Mouse (Mus musculus) kidney, embryonic 14.5 days (tissue): ENCODE measurements at regions not wholly inside any gene's neighbourhood (a gene's known extent, or its start where the extent isn't known, plus 50 kb on each side); places are given as distances from the start of the nearest gene placed in this dataset.

Experiments
- ATAC-seq: fragments of 200-750 bp; cut with Nextera tagmentation; 2 replicates; pipeline ENCODE4 v1.8.0; 2017; ENCODE audit warnings: moderate number of reproducible peaks, mild to moderate bottlenecking, moderate TSS enrichment, moderate library complexity; ENCODE audit not compliant: low FRiP score, low TSS enrichment
- H3K27ac ChIP-seq: fragments of 300-500 bp; sonication (generic); 2 replicates; pipeline ENCODE4 v1.5.1; 2014; ENCODE audit warnings: low read depth, mild to moderate bottlenecking, low read length, moderate library complexity, mixed read lengths
- H3K27me3 ChIP-seq: fragments of 300-500 bp; sonication (generic); 2 replicates; pipeline ENCODE4 v1.6.1; 2014; ENCODE audit warnings: mild to moderate bottlenecking, low read length; ENCODE audit not compliant: control insufficient read depth, insufficient read depth
- H3K36me3 ChIP-seq: fragments of 300-500 bp; sonication (generic); 2 replicates; pipeline ENCODE4 v1.6.1; 2014; ENCODE audit warnings: low read length, mixed read lengths; ENCODE audit not compliant: control insufficient read depth, insufficient read depth
- H3K4me1 ChIP-seq: fragments of 300-500 bp; sonication (generic); 2 replicates; pipeline ENCODE4 v1.6.1; 2014; ENCODE audit warnings: low read length, mixed read lengths; ENCODE audit not compliant: control insufficient read depth, insufficient read depth
- H3K4me2 ChIP-seq: fragments of 300-500 bp; sonication (generic); replicated peaks from 2 replicates; pipeline ENCODE4 v1.6.1; 2014; ENCODE audit warnings: low read depth, mild to moderate bottlenecking, low read length
- H3K4me3 ChIP-seq: fragments of 300-500 bp; sonication (generic); 2 replicates; pipeline ENCODE4 v1.5.1; 2014; ENCODE audit warnings: mild to moderate bottlenecking, low read length
- H3K9ac ChIP-seq: fragments of 300-500 bp; sonication (generic); 2 replicates; pipeline ENCODE4 v1.6.1; 2014; ENCODE audit warnings: low read depth, mild to moderate bottlenecking, low read length, moderate library complexity
- H3K9me3 ChIP-seq: fragments of 300-500 bp; sonication (generic); 2 replicates; pipeline ENCODE4 v1.6.1; 2016; ENCODE audit warnings: low read length; ENCODE audit not compliant: control insufficient read depth
- WGBS: fragments of 180-500 bp; shearing (Covaris S2); extraction: QIAGEN DNeasy Blood & Tissue Kit; methylation state at CpG from one replicate; pipeline ENCODE4 v1.1.7; 2014; 5-methylcytosine and 5-hydroxymethylcytosine counted together

GRCm38 (mm10) chr4:47814030-47814429, 230.9 kb upstream of the Nr4a3 start:
- no peaks in the 10 kb centered on the region for H3K9me3 ChIP-seq
- H3K9ac ChIP-seq = no peak overlapping the region
- ATAC-seq = no peak
- H3K27me3 ChIP-seq = no peaks in the 10 kb centered on the region
- no peak overlapping the region for H3K4me3 ChIP-seq
- no peaks in the 10 kb centered on the region for H3K4me1 ChIP-seq
- WGBS = 71% methylated on average over 7 of the region's 7 CpGs
- no peak overlapping the region for H3K4me2 ChIP-seq
- no peak overlapping the region for H3K27ac ChIP-seq
- H3K36me3 ChIP-seq = no peaks in the 10 kb centered on the region

- Histone ChIP-seq H3K4me1 (no peaks in the 10 kb centered on the region), H3K36me3 (no peaks in the 10 kb centered on the region), H3K4me2 (no peak overlapping the region), H3K9me3 (no peaks in the 10 kb centered on the region), H3K27ac (no peak overlapping the region), H3K4me3 (no peak overlapping the region), H3K27me3 (no peaks in the 10 kb centered on the region), H3K9ac (no peak overlapping the region)
- no peak for ATAC-seq
- WGBS = 88% methylated on average over 18 of the region's 18 CpGs
These were observed 226.4 kb upstream of the Nr4a3 start for GRCm38 (mm10) chr4:47818371-47819159.

- 81% methylated on average over 1 of the region's 1 CpGs for WGBS
- Histone ChIP-seq H3K4me3 (no peak overlapping the region), H3K4me1 (no peaks in the 10 kb centered on the region), H3K9ac (no peak overlapping the region), H3K27ac (no peak overlapping the region), H3K27me3 (no peaks in the 10 kb centered on the region), H3K9me3 (no peaks in the 10 kb centered on the region), H3K36me3 (no peaks in the 10 kb centered on the region), H3K4me2 (no peak overlapping the region)
- no peak for ATAC-seq
These were observed 224.4 kb upstream of the Nr4a3 start for GRCm38 (mm10) chr4:47820562-47820961.

GRCm38 (mm10) chr4:47823299-47823698, 221.7 kb upstream of the Nr4a3 start:
- H3K36me3 ChIP-seq = no peaks in the 10 kb centered on the region
- WGBS = 87% methylated on average over 9 of the region's 9 CpGs
- no peaks in the 10 kb centered on the region for H3K27me3 ChIP-seq
- H3K9me3 ChIP-seq = no peaks in the 10 kb centered on the region
- no peak overlapping the region for H3K4me2 ChIP-seq
- no peak overlapping the region for H3K4me3 ChIP-seq
- no peak for ATAC-seq
- no peak overlapping the region for H3K9ac ChIP-seq
- no peak overlapping the region for H3K27ac ChIP-seq
- H3K4me1 ChIP-seq = no peaks in the 10 kb centered on the region

- Histone ChIP-seq H3K9me3 (no peaks in the 10 kb centered on the region), H3K27me3 (no peaks in the 10 kb centered on the region), H3K9ac (no peak overlapping the region), H3K4me3 (no peak overlapping the region), H3K27ac (no peak overlapping the region), H3K36me3 (no peaks in the 10 kb centered on the region), H3K4me1 (no peaks in the 10 kb centered on the region), H3K4me2 (no peak overlapping the region)
- ATAC-seq = no peak
- 94% methylated on average over 15 of the region's 15 CpGs for WGBS
These were observed 220.9 kb upstream of the Nr4a3 start for GRCm38 (mm10) chr4:47824083-47824482.

GRCm38 (mm10) chr4:47832905-47833304, 212.0 kb upstream of the Nr4a3 start:
- Histone ChIP-seq H3K36me3 (no peaks in the 10 kb centered on the region), H3K9me3 (no peaks in the 10 kb centered on the region), H3K4me2 (no peak overlapping the region), H3K4me3 (no peak overlapping the region), H3K27me3 (no peaks in the 10 kb centered on the region), H3K4me1 (no peaks in the 10 kb centered on the region), H3K9ac (no peak overlapping the region), H3K27ac (no peak overlapping the region)
- WGBS = 48% methylated on average over 2 of the region's 2 CpGs
- no peak for ATAC-seq

GRCm38 (mm10) chr4:47838411-47838810, 206.5 kb upstream of the Nr4a3 start:
- Histone ChIP-seq H3K27me3 (no peaks in the 10 kb centered on the region), H3K9ac (no peak overlapping the region), H3K4me3 (no peak overlapping the region), H3K4me1 (no peaks in the 10 kb centered on the region), H3K27ac (no peak overlapping the region), H3K4me2 (no peak overlapping the region), H3K9me3 (no peaks in the 10 kb centered on the region), H3K36me3 (no peaks in the 10 kb centered on the region)
- WGBS = 87% methylated on average over 2 of the region's 2 CpGs
- no peak for ATAC-seq

- H3K36me3 ChIP-seq = no peaks in the 10 kb centered on the region
- H3K9me3 ChIP-seq = no peaks in the 10 kb centered on the region
- ATAC-seq = no peak
- H3K4me2 ChIP-seq = no peak overlapping the region
- H3K4me1 ChIP-seq = no peaks in the 10 kb centered on the region
- no peak overlapping the region for H3K4me3 ChIP-seq
- WGBS = 47% methylated on average over 3 of the region's 3 CpGs
- H3K9ac ChIP-seq = no peak overlapping the region
- H3K27ac ChIP-seq = no peak overlapping the region
- no peaks in the 10 kb centered on the region for H3K27me3 ChIP-seq
These were observed 202.8 kb upstream of the Nr4a3 start for GRCm38 (mm10) chr4:47842128-47842656.

GRCm38 (mm10) chr4:47845239-47845638, 199.7 kb upstream of the Nr4a3 start:
- Histone ChIP-seq H3K27ac (no peak overlapping the region), H3K36me3 (no peaks in the 10 kb centered on the region), H3K4me1 (no peaks in the 10 kb centered on the region), H3K27me3 (no peaks in the 10 kb centered on the region), H3K4me2 (no peak overlapping the region), H3K9ac (no peak overlapping the region), H3K9me3 (no peaks in the 10 kb centered on the region), H3K4me3 (no peak overlapping the region)
- WGBS = 53% methylated on average over 4 of the region's 4 CpGs
- peak; percentile 51; the same call in 1 of the 2 replicates for ATAC-seq
